Mouse (Mus musculus) ES-Bruce4 (cell line): Measurements from ENCODE around the gene Ankrd34b.

ENCODE experiments used
- CTCF ChIP-seq: IDR thresholded peaks from one replicate; pipeline ENCODE4 v1.8.1; 2011; ENCODE audit warnings: low read depth, low read length
- EP300 ChIP-seq: IDR thresholded peaks from 2 replicates; pipeline ENCODE4 v1.6.1; 2011; ENCODE audit warnings: low read depth, low read length; ENCODE audit not compliant: insufficient read depth
- POLR2A ChIP-seq: IDR thresholded peaks from one replicate; pipeline ENCODE4 v1.8.1; 2011; ENCODE audit warnings: low read length; ENCODE audit not compliant: insufficient read depth

- TF ChIP-seq CTCF (no peak), EP300 (no peak), POLR2A (no peak)
These were observed 23.6 kb upstream of the Ankrd34b start for GRCm38 (mm10) chr13:92402063-92402462.
